Mouse (Mus musculus): ENCODE measurements around the gene Spice1. TPM values are rescaled to one million over a fixed set of nuclear protein-coding genes. Genes with fewer than 3 reads are reported as not detected.
A peak's percentile ranks its signal among the peaks of the same experiment; 100 is the strongest.

Gene Spice1
- polyA plus RNA-seq (2015; fragmentation: Nextera tagmentation; extraction: Ambion mirVana), result 7.9 and 8.4 TPM in 2 replicates

GRCm38 (mm10) chr16:44347071-44347901, at the start of gene Spice1:
TSS of gene Spice1 (plus strand) at chr16:44347121.
- Histone ChIP-seq H3K4me2 (replicated peaks; ENCODE audit: low read depth) (peak within 1 kb of the TSS; percentile 63), H3K27ac (replicated peaks) (peak within 1 kb of the TSS; percentile 97), H3K27me3 (ENCODE audit: control insufficient read depth, insufficient read depth, low read length) (no peaks in the 10 kb centered on the region), H3K9ac (ENCODE audit: low read length) (peak within 1 kb of the TSS; percentile 79), H3K36me3 (ENCODE audit: control insufficient read depth, insufficient read depth, low read length) (no peaks in the 10 kb centered on the region), H3K4me1 (replicated peaks; ENCODE audit: control insufficient read depth, insufficient read depth) (no peaks in the 10 kb centered on the region), H3K4me3 (ENCODE audit: low read depth, low read length) (peak within 1 kb of the TSS; percentile 80), H3K9me3 (ENCODE audit: control insufficient read depth, low read length) (no peaks in the 10 kb centered on the region)
- under 1% methylated on average over 67 of the region's 67 CpGs for WGBS
- TF ChIP-seq CTCF (IDR thresholded peaks at IDR 0.05; ENCODE audit: low read depth) (peak; percentile 71), EP300 (optimal IDR thresholded peaks at IDR 0.05) (no peak)
- peak; percentile 98 for ATAC-seq (ENCODE audit: low FRiP score, low TSS enrichment)
- DNase-seq (ENCODE audit: low spot score), result peak; percentile 96

DNA sequence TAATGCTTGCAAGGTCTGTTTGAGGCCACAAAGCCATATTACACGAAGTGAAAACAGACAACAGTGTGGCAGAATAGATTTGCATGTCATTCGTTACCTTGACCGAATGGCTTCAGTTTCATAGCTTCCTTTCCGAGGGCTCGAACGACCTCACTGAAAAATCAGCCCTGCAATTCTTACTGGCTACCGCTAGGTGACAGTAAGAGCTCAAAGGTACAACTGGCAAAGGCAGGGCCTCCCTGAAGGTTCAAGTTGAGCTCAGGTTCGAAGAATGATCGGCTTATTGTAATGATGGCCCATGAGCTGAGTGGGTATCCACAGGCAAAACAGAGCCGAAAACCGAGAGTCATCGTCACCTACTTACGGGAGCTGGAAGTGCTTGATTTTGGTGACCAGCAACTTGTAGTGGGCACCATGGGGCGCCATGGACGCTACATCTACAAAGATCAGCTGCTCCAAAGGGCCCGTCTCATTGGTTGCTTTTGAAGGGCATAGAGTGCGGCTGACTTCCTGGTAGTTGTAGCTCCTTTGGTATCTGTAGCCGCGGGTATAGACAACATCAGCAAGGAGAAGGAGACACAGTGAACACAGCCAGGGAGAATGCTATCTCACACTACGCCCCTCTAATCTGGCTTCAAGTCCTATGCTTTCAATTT, 47.4 kb upstream of the Spice1 start:
- no peak overlapping the region for H3K4me2 ChIP-seq (replicated peaks; ENCODE audit: low read depth)
- no peak for ATAC-seq (ENCODE audit: low FRiP score, low TSS enrichment)
- H3K9me3 ChIP-seq (ENCODE audit: control insufficient read depth, low read length), result no peaks in the 10 kb centered on the region
- DNase-seq (ENCODE audit: low spot score), result no peak
- H3K4me1 ChIP-seq (replicated peaks; ENCODE audit: control insufficient read depth, insufficient read depth), result no peaks in the 10 kb centered on the region
- no peak overlapping the region for H3K4me3 ChIP-seq (ENCODE audit: low read depth, low read length)
- TF ChIP-seq EP300 (optimal IDR thresholded peaks at IDR 0.05) (no peak), CTCF (IDR thresholded peaks at IDR 0.05; ENCODE audit: low read depth) (peak; percentile 68)
- H3K27ac ChIP-seq (replicated peaks), result no peak overlapping the region
- H3K36me3 ChIP-seq (ENCODE audit: control insufficient read depth, insufficient read depth, low read length), result no peaks in the 10 kb centered on the region
- no peak overlapping the region for H3K9ac ChIP-seq (ENCODE audit: low read length)
- no peaks in the 10 kb centered on the region for H3K27me3 ChIP-seq (ENCODE audit: control insufficient read depth, insufficient read depth, low read length)
- 82% methylated on average over 20 of the region's 20 CpGs for WGBS

DNA sequence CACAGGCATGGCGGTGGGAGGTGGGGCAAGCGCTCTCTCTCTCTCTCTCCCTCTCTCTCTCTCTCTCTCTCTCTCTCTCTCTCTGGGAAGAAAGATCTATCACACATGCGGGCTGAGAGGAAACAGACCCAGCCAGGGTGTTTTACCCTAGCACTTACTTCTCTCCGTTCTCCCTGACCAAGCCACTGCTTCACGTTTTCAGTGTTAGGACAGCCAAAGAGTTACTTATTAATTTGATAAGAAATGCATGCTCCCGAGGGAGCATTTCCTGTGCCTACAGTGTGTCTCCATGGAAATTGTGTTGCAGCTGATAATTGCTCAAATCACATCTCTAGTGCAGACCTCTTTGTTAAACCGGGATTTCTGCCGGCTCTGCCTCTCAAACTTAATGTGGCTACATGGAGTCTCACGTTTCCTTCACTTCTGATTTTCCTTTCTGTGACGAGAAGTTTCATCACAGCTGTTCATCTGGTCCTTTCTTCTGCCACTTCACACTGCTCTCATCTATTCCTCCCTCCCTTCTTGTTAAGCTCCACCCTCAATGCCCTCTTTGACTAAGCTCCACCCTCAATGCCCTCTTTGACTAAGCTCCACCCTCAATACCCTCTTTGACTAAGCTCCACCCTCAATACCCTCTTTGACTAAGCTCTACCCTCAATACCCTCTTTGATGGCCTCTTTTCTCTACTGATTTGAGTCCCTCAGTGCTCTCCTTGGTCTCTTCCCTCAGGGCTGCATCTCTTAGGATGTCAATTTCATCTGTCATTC, 44.6 kb upstream of the Spice1 start:
- H3K4me3 ChIP-seq (ENCODE audit: low read depth, low read length), result no peak overlapping the region
- H3K9ac ChIP-seq (ENCODE audit: low read length), result no peak overlapping the region
- TF ChIP-seq EP300 (optimal IDR thresholded peaks at IDR 0.05), result no peak
- TF ChIP-seq CTCF (IDR thresholded peaks at IDR 0.05; ENCODE audit: low read depth), result no peak
- WGBS, result 41% methylated on average over 10 of the region's 10 CpGs
- H3K4me1 ChIP-seq (replicated peaks; ENCODE audit: control insufficient read depth, insufficient read depth), result no peaks in the 10 kb centered on the region
- no peak for DNase-seq (ENCODE audit: low spot score)
- no peaks in the 10 kb centered on the region for H3K27me3 ChIP-seq (ENCODE audit: control insufficient read depth, insufficient read depth, low read length)
- no peaks in the 10 kb centered on the region for H3K9me3 ChIP-seq (ENCODE audit: control insufficient read depth, low read length)
- H3K27ac ChIP-seq (replicated peaks), result no peak overlapping the region
- peak; percentile 65 for ATAC-seq (ENCODE audit: low FRiP score, low TSS enrichment)
- H3K36me3 ChIP-seq (ENCODE audit: control insufficient read depth, insufficient read depth, low read length), result no peaks in the 10 kb centered on the region
- H3K4me2 ChIP-seq (replicated peaks; ENCODE audit: low read depth), result peak overlapping the region; percentile 14; the same call in 1 of the 2 replicates

- WGBS, result 55% methylated on average over 2 of the region's 2 CpGs
- no peak for ATAC-seq (ENCODE audit: low FRiP score, low TSS enrichment)
These were observed 43.1 kb upstream of the Spice1 start for GRCm38 (mm10) chr16:44303822-44304221.

DNA sequence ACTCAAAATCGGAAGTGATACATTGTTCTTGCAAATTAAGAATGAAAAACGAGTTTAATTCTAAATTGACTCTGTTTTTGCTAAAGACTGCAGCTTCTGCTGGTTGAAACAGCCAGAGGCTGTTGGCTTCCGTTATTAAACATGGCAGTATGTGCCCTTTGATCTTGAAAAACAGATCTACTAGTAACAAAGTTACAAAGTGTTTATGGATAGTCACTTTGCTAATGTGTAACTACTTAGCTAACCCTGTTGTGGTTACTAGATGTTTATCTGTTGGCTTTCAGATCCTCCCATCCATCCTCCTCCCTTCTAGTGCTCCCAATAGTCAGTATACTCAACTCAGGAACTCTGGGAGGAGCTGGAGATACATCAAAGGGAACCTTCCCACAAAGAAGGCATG, 41.3 kb upstream of the Spice1 start:
- 50% methylated on average over 3 of the region's 3 CpGs for WGBS
- no peak overlapping the region for H3K4me2 ChIP-seq (replicated peaks; ENCODE audit: low read depth)
- H3K36me3 ChIP-seq (ENCODE audit: control insufficient read depth, insufficient read depth, low read length), result no peaks in the 10 kb centered on the region
- no peak for TF ChIP-seq CTCF (IDR thresholded peaks at IDR 0.05; ENCODE audit: low read depth)
- TF ChIP-seq EP300 (optimal IDR thresholded peaks at IDR 0.05), result no peak
- H3K4me3 ChIP-seq (ENCODE audit: low read depth, low read length), result no peak overlapping the region
- H3K9me3 ChIP-seq (ENCODE audit: control insufficient read depth, low read length), result no peaks in the 10 kb centered on the region
- no peak overlapping the region for H3K9ac ChIP-seq (ENCODE audit: low read length)
- no peak overlapping the region for H3K27ac ChIP-seq (replicated peaks)
- H3K4me1 ChIP-seq (replicated peaks; ENCODE audit: control insufficient read depth, insufficient read depth), result no peaks in the 10 kb centered on the region
- ATAC-seq (ENCODE audit: low FRiP score, low TSS enrichment), result no peak
- H3K27me3 ChIP-seq (ENCODE audit: control insufficient read depth, insufficient read depth, low read length), result no peaks in the 10 kb centered on the region
- no peak for DNase-seq (ENCODE audit: low spot score)

More at GRCm38 (mm10) chr16:44303822-44304221, 43.1 kb upstream of the Spice1 start:
- no peaks in the 10 kb centered on the region for H3K4me1 ChIP-seq (replicated peaks; ENCODE audit: control insufficient read depth, insufficient read depth)
- no peaks in the 10 kb centered on the region for H3K27me3 ChIP-seq (ENCODE audit: control insufficient read depth, insufficient read depth, low read length)
- H3K4me2 ChIP-seq (replicated peaks; ENCODE audit: low read depth), result no peak overlapping the region
- no peak overlapping the region for H3K27ac ChIP-seq (replicated peaks)
- no peaks in the 10 kb centered on the region for H3K9me3 ChIP-seq (ENCODE audit: control insufficient read depth, low read length)
- H3K4me3 ChIP-seq (ENCODE audit: low read depth, low read length), result no peak overlapping the region
- H3K9ac ChIP-seq (ENCODE audit: low read length), result no peak overlapping the region
- no peak for DNase-seq (ENCODE audit: low spot score)
- no peaks in the 10 kb centered on the region for H3K36me3 ChIP-seq (ENCODE audit: control insufficient read depth, insufficient read depth, low read length)
- TF ChIP-seq CTCF (IDR thresholded peaks at IDR 0.05; ENCODE audit: low read depth), result no peak
- no peak for TF ChIP-seq EP300 (optimal IDR thresholded peaks at IDR 0.05)

All from stomach, postnatal 0 days (tissue).